Mouse (Mus musculus): ENCODE measurements around the gene Ank2. TPM values are rescaled to one million over a fixed set of nuclear protein-coding genes. Genes with fewer than 3 reads are reported as not detected.

Ank2 gene
- polyA plus RNA-seq, 1 experiment from 2014 or later, result 32.2 TPM

- Histone ChIP-seq H3K27me3 (replicated peaks; ENCODE audit: low read depth, poor library complexity, severe bottlenecking) (no peaks in the 10 kb centered on the region), H3K9me3 (no peaks in the 10 kb centered on the region), H3K27ac (replicated peaks) (peak overlapping the region; percentile 57), H3K36me3 (replicated peaks) (0 out of 2 replicates have a peak, but pooled peaks cover 3% of the 10 kb centered on the region), H3K4me3 (no peak overlapping the region), H3K4me1 (peaks cover 11% of the 10 kb centered on the region; the same call in 1 of the 2 replicates)
- DNase-seq (ENCODE audit: low spot score), result no peak
- WGBS, result 79% methylated on average over 9 of the region's 9 CpGs
Measured at GRCm38 (mm10) chr3:127293479-127293874, 205.7 kb downstream of the Ank2 start.

GRCm38 (mm10) chr3:127292864-127293478 is 206.2 kb downstream of the Ank2 start:
- Histone ChIP-seq H3K27ac (replicated peaks) (no peak overlapping the region), H3K9me3 (no peaks in the 10 kb centered on the region), H3K4me3 (no peak overlapping the region), H3K36me3 (replicated peaks) (0 out of 2 replicates have a peak, but pooled peaks cover 3% of the 10 kb centered on the region), H3K4me1 (peaks cover 11% of the 10 kb centered on the region; the same call in 1 of the 2 replicates), H3K27me3 (replicated peaks; ENCODE audit: low read depth, poor library complexity, severe bottlenecking) (no peaks in the 10 kb centered on the region)
- 91% methylated on average over 10 of the region's 10 CpGs for WGBS
- DNase-seq (ENCODE audit: low spot score), result no peak

- DNase-seq (ENCODE audit: low spot score), result no peak
- H3K27me3 ChIP-seq (replicated peaks; ENCODE audit: low read depth, poor library complexity, severe bottlenecking), result no peaks in the 10 kb centered on the region
- H3K27ac ChIP-seq (replicated peaks), result no peak overlapping the region
- H3K4me3 ChIP-seq, result no peak overlapping the region
- H3K4me1 ChIP-seq, result no peaks in the 10 kb centered on the region
- no peaks in the 10 kb centered on the region for H3K9me3 ChIP-seq
- no peaks in the 10 kb centered on the region for H3K36me3 ChIP-seq (replicated peaks)
- WGBS, result 92% methylated on average over 5 of the region's 5 CpGs
Measured at GRCm38 (mm10) chr3:127282277-127282676, 216.9 kb downstream of the Ank2 start.

GRCm38 (mm10) chr3:127281390-127281789 is 217.8 kb downstream of the Ank2 start:
- DNase-seq (ENCODE audit: low spot score), result no peak
- 94% methylated on average over 3 of the region's 3 CpGs for WGBS

GRCm38 (mm10) chr3:127280376-127280775 is 218.8 kb downstream of the Ank2 start:
- DNase-seq (ENCODE audit: low spot score), result no peak
- no peaks in the 10 kb centered on the region for H3K4me1 ChIP-seq
- H3K27ac ChIP-seq (replicated peaks), result no peak overlapping the region
- H3K9me3 ChIP-seq, result no peaks in the 10 kb centered on the region
- no peaks in the 10 kb centered on the region for H3K36me3 ChIP-seq (replicated peaks)
- no peaks in the 10 kb centered on the region for H3K27me3 ChIP-seq (replicated peaks; ENCODE audit: low read depth, poor library complexity, severe bottlenecking)
- no peak overlapping the region for H3K4me3 ChIP-seq

More at GRCm38 (mm10) chr3:127281390-127281789, 217.8 kb downstream of the Ank2 start:
- Histone ChIP-seq H3K27me3 (replicated peaks; ENCODE audit: low read depth, poor library complexity, severe bottlenecking) (no peaks in the 10 kb centered on the region), H3K36me3 (replicated peaks) (no peaks in the 10 kb centered on the region), H3K4me3 (no peak overlapping the region), H3K27ac (replicated peaks) (no peak overlapping the region), H3K4me1 (no peaks in the 10 kb centered on the region), H3K9me3 (no peaks in the 10 kb centered on the region)

- 89% methylated on average over 6 of the region's 6 CpGs for whole genome bisulfite sequencing
- no peak for DNase-seq (ENCODE audit: low spot score)
- no peaks in the 10 kb centered on the region for H3K4me1 ChIP-seq
- no peaks in the 10 kb centered on the region for H3K36me3 ChIP-seq (replicated peaks)
- no peaks in the 10 kb centered on the region for H3K27me3 ChIP-seq (replicated peaks; ENCODE audit: low read depth, poor library complexity, severe bottlenecking)
- H3K27ac ChIP-seq (replicated peaks), result no peak overlapping the region
- no peak overlapping the region for H3K4me3 ChIP-seq
- no peaks in the 10 kb centered on the region for H3K9me3 ChIP-seq
Measured at GRCm38 (mm10) chr3:127275953-127276352, 223.2 kb downstream of the Ank2 start.

GRCm38 (mm10) chr3:127272801-127273200 is 226.3 kb downstream of the Ank2 start:
- H3K9me3 ChIP-seq, result no peaks in the 10 kb centered on the region
- H3K4me3 ChIP-seq, result no peak overlapping the region
- H3K27me3 ChIP-seq (replicated peaks; ENCODE audit: low read depth, poor library complexity, severe bottlenecking), result no peaks in the 10 kb centered on the region
- peaks cover 11% of the 10 kb centered on the region for H3K4me1 ChIP-seq
- DNase-seq (ENCODE audit: low spot score), result no peak
- H3K36me3 ChIP-seq (replicated peaks), result no peaks in the 10 kb centered on the region
- H3K27ac ChIP-seq (replicated peaks), result no peak overlapping the region
- 89% methylated on average over 12 of the region's 12 CpGs for WGBS

GRCm38 (mm10) chr3:127269616-127270015 is 229.5 kb downstream of the Ank2 start:
- Histone ChIP-seq H3K4me1 (peaks cover 13% of the 10 kb centered on the region), H3K4me3 (no peak overlapping the region), H3K36me3 (replicated peaks) (no peaks in the 10 kb centered on the region), H3K9me3 (no peaks in the 10 kb centered on the region), H3K27me3 (replicated peaks; ENCODE audit: low read depth, poor library complexity, severe bottlenecking) (no peaks in the 10 kb centered on the region), H3K27ac (replicated peaks) (no peak overlapping the region)
- 87% methylated on average over 14 of the region's 14 CpGs for WGBS
- DNase-seq (ENCODE audit: low spot score), result no peak

GRCm38 (mm10) chr3:127267846-127268245 is 231.3 kb downstream of the Ank2 start:
- DNase-seq (ENCODE audit: low spot score), result peak; percentile 39
- Histone ChIP-seq H3K4me1 (peaks cover 13% of the 10 kb centered on the region), H3K4me3 (no peak overlapping the region), H3K27ac (replicated peaks) (0 out of 2 replicates have a peak overlapping the region, but pooled peaks have one; percentile 57), H3K36me3 (replicated peaks) (no peaks in the 10 kb centered on the region), H3K9me3 (no peaks in the 10 kb centered on the region), H3K27me3 (replicated peaks; ENCODE audit: low read depth, poor library complexity, severe bottlenecking) (no peaks in the 10 kb centered on the region)
- 49% methylated on average over 6 of the region's 6 CpGs for WGBS

- Histone ChIP-seq H3K27me3 (replicated peaks; ENCODE audit: low read depth, poor library complexity, severe bottlenecking) (no peaks in the 10 kb centered on the region), H3K27ac (replicated peaks) (no peak overlapping the region), H3K36me3 (replicated peaks) (no peaks in the 10 kb centered on the region), H3K4me3 (no peak overlapping the region), H3K9me3 (no peaks in the 10 kb centered on the region), H3K4me1 (peaks cover 16% of the 10 kb centered on the region)
- no peak for DNase-seq (ENCODE audit: low spot score)
- 86% methylated on average over 5 of the region's 5 CpGs for WGBS
Measured at GRCm38 (mm10) chr3:127265732-127266131, 233.4 kb downstream of the Ank2 start.

- Histone ChIP-seq H3K4me1 (peaks cover 16% of the 10 kb centered on the region), H3K27me3 (replicated peaks; ENCODE audit: low read depth, poor library complexity, severe bottlenecking) (no peaks in the 10 kb centered on the region), H3K27ac (replicated peaks) (no peak overlapping the region), H3K4me3 (no peak overlapping the region), H3K36me3 (replicated peaks) (no peaks in the 10 kb centered on the region), H3K9me3 (no peaks in the 10 kb centered on the region)
- 78% methylated on average over 3 of the region's 3 CpGs for WGBS
- no peak for DNase-seq (ENCODE audit: low spot score)
Measured at GRCm38 (mm10) chr3:127265182-127265581, 234.0 kb downstream of the Ank2 start.

GRCm38 (mm10) chr3:127260786-127261166 is 238.4 kb downstream of the Ank2 start:
- H3K27me3 ChIP-seq (replicated peaks; ENCODE audit: low read depth, poor library complexity, severe bottlenecking), result no peaks in the 10 kb centered on the region
- H3K4me3 ChIP-seq, result no peak overlapping the region
- WGBS, result 44% methylated on average over 7 of the region's 7 CpGs
- no peaks in the 10 kb centered on the region for H3K36me3 ChIP-seq (replicated peaks)
- peaks cover 35% of the 10 kb centered on the region for H3K4me1 ChIP-seq
- DNase-seq (ENCODE audit: low spot score), result no peak
- H3K27ac ChIP-seq (replicated peaks), result no peak overlapping the region
- H3K9me3 ChIP-seq, result no peaks in the 10 kb centered on the region

GRCm38 (mm10) chr3:127260007-127260785 is 239.0 kb downstream of the Ank2 start:
- Histone ChIP-seq H3K4me1 (peaks cover 35% of the 10 kb centered on the region), H3K27me3 (replicated peaks; ENCODE audit: low read depth, poor library complexity, severe bottlenecking) (no peaks in the 10 kb centered on the region), H3K4me3 (no peak overlapping the region), H3K27ac (replicated peaks) (no peak overlapping the region), H3K36me3 (replicated peaks) (no peaks in the 10 kb centered on the region), H3K9me3 (no peaks in the 10 kb centered on the region)
- no peak for DNase-seq (ENCODE audit: low spot score)
- WGBS, result 59% methylated on average over 15 of the region's 15 CpGs
